Mouse (Mus musculus) megakaryocyte, adult 5-6 weeks (primary cell): ENCODE data around the gene Zfp454. TPM values are rescaled to one million over a fixed set of nuclear protein-coding genes. Genes with fewer than 3 reads are reported as not detected.

Experiments used
- ATAC-seq: 2 replicates; pipeline ENCODE4 v1.8.0; 2016; ENCODE audit warnings: mild to moderate bottlenecking, inconsistent platforms; ENCODE audit not compliant: poor library complexity, severe bottlenecking
- total RNA-seq, 2 experiments: library from RNA; stranded (forward) in 1 of 2; stranded (reverse) in 1 of 2; fragments of 153-499, 151-499 nt in 1 of 2; fragments of 221-1000, 200-1000 nt in 1 of 2; gene quantifications; 2 replicates each; pipeline versions ENCODE4 v1.2.3 to v1.2.4; 2015 to 2017

Gene Zfp454
- total RNA-seq, 2 experiments from 2014 or later = not detected

DNA sequence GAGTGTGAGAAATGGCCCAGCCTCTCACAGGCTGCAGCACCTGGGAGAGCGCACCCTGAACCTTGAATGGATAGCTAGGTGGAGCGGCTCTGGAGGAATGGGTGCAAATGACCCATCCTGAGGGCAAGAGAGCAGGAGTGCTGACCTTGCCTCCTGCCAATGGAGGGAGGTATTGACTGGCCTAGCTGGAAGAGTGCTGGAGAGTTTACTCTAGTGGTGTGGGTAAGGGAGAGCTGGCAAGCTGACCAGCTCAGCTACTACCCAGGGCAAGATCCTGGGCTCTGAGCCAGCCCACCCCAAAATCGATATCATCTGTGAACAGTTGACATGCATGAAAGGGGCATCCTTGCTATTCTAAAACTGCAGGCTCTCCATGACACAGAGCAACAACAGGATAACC, 41.5 kb downstream of the Zfp454 start:
- no peak for ATAC-seq

- peak; percentile 77 for ATAC-seq
Observed at GRCm38 (mm10) chr11:50841023-50841735, 46.3 kb downstream of the Zfp454 start, which contains the start of gene Zfp879. TSS of gene Zfp879 (minus strand) at chr11:50841552.

GRCm38 (mm10) chr11:50835727-50836126, 51.7 kb downstream of the Zfp454 start:
- no peak for ATAC-seq

DNA sequence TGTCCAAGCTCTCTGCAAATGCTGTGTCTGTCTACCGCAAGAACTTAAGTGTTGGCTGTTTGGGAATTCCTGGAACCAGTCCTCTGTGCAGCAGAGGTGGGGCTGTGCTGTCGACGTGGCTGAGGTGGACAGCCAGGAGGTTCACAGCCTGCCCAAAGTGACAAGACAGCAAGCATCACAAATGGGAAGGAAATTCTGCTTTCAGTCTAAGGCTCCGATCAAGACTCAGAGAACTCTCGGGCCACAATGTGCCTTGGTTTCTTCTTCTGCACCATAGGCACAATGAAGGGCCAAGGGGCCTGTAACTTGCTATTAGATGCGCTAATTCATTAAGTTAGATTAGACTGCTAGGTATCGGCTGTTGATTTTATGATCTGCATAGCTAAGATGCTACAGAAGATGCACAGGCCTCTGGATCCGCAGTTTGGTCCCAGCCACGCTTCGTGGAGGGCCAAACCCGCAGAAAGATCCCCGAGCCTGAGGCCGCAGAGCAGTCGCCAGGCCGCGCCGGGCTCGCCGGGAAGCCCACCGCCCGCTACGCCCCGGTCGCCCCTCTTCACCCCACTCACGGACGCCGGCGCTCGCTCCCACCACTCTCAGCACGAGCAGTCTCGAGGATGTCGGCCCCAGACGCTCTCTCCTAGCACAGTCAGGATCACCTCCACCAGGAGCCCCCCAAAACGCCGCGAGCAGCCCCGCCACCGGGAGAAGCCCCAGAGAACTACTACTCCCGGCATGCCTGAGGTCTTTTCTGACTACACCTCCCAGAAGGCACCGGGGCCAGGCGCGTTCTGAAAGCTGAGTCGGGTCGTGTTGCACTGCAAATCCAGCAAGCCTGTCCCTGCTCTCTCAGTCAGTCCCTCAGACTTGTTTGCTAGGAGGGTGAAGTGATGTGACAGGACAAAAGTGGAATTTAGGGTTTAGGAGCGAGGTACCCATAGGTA, 60.2 kb downstream of the Zfp454 start, which contains the start of gene Zfp354c:
Gene Zfp354c (minus strand): TSS at position 715 of the 944 bp plus-strand sequence.
- ATAC-seq = peak; percentile 95

DNA sequence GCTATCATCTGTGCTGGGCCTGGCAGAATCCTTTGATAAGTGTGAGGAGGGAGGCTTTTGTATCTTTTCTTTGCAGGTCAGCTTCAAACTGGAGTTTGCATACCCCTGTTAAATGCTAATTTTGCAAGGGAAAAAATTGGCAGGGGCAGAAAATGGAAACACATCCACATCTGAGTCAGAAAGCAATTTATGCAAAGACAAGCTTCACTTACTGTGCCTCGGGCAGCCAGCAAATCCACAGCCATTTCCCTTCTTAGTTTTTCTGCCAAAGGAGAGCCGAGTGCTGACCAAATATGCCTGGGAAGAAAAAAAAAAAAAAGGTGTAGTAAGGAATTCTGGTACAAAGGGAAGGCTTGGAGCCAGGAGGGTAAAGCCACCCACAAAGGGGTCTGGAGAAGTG, 61.2 kb downstream of the Zfp454 start:
- ATAC-seq = no peak

Other genes starting within 250 kb of the Zfp454 start
- gene Zfp354c, start 59.9 kb downstream of the Zfp454 start, total RNA-seq (2015) = 0.02 and 0.18 TPM in 2 replicates
- 0.04 and 0.33 TPM in 2 replicates for gene Zfp354c, start 59.9 kb downstream of the Zfp454 start, total RNA-seq (2017)
- gene Zfp879, start 46.1 kb downstream of the Zfp454 start, total RNA-seq (2015) = not detected in 2 replicates
- not detected in 2 replicates for gene Zfp879, start 46.1 kb downstream of the Zfp454 start, total RNA-seq (2017)
- 0.73 and 1.9 TPM in 2 replicates for gene Grm6, start 37.0 kb downstream of the Zfp454 start, total RNA-seq (2015)
- 0.11 and 0.89 TPM in 2 replicates for gene Grm6, start 37.0 kb downstream of the Zfp454 start, total RNA-seq (2017)
- 0.11 and 0.80 TPM in 2 replicates for gene Zfp2, start 28.5 kb upstream of the Zfp454 start, total RNA-seq (2015)
- not detected in 2 replicates for gene Zfp2, start 28.5 kb upstream of the Zfp454 start, total RNA-seq (2017)
- not detected in 2 replicates for gene Zfp354b, start 44.0 kb upstream of the Zfp454 start, total RNA-seq (2015)
- gene Zfp354b, start 44.0 kb upstream of the Zfp454 start, total RNA-seq (2017) = 0.16 TPM in 1 of 2 replicates, not detected in the other
- gene 4933414I15Rik, start 56.1 kb upstream of the Zfp454 start, total RNA-seq (2015) = not detected in 2 replicates
- not detected in 2 replicates for gene 4933414I15Rik, start 56.1 kb upstream of the Zfp454 start, total RNA-seq (2017)
- gene Prop1, start 66.1 kb upstream of the Zfp454 start, total RNA-seq (2015) = not detected in 2 replicates
- gene Prop1, start 66.1 kb upstream of the Zfp454 start, total RNA-seq (2017) = not detected in 2 replicates
- gene Olfr1378, start 78.9 kb upstream of the Zfp454 start, total RNA-seq (2015) = not detected in 2 replicates
- not detected in 2 replicates for gene Olfr1378, start 78.9 kb upstream of the Zfp454 start, total RNA-seq (2017)
- not detected in 2 replicates for gene Olfr1377, start 94.3 kb upstream of the Zfp454 start, total RNA-seq (2015)
- gene Olfr1377, start 94.3 kb upstream of the Zfp454 start, total RNA-seq (2017) = not detected in 2 replicates
- gene Olfr51, start 115.9 kb upstream of the Zfp454 start, total RNA-seq (2015) = not detected in 2 replicates
- not detected in 2 replicates for gene Olfr51, start 115.9 kb upstream of the Zfp454 start, total RNA-seq (2017)
- not detected in 2 replicates for gene Olfr54, start 126.6 kb upstream of the Zfp454 start, total RNA-seq (2015)
- 0.18 TPM in 1 of 2 replicates, not detected in the other for gene Olfr54, start 126.6 kb upstream of the Zfp454 start, total RNA-seq (2017)
- not detected in 2 replicates for gene Olfr1375, start 160.5 kb upstream of the Zfp454 start, total RNA-seq (2015)
- gene Olfr1375, start 160.5 kb upstream of the Zfp454 start, total RNA-seq (2017) = not detected in 2 replicates
- not detected in 2 replicates for gene Zfp354a, start 171.6 kb upstream of the Zfp454 start, total RNA-seq (2015)
- gene Zfp354a, start 171.6 kb upstream of the Zfp454 start, total RNA-seq (2017) = 0.22 TPM in 1 of 2 replicates, not detected in the other